In genomic region chr13:12092379-12093107, GRCm38 (mm10) we compare ENCODE assay signal across 26 mouse cellular contexts. TPM values are rescaled to one million over a fixed set of nuclear protein-coding genes. Genes with fewer than 3 reads are reported as not detected.
A peak's percentile ranks its signal among the peaks of the same experiment; 100 is the strongest.
DNase-seq lines count a peak whose midpoint lies in the region; ATAC-seq lines count a peak whose summit lies in the region.
"Had no signal": no experiment of that assay in that cellular context is flagged by ENCODE, and none has a peak within 500 bp of the region (broad histone marks: within the 10 kb centered on the region; RNA-seq: fewer than 3 reads in every experiment).

No protein-coding gene starts in this region.

- H3K4me2 ChIP-seq in heart, embryonic 15.5 days = peak overlapping the region; percentile 37
- H3K4me2 ChIP-seq in liver, embryonic 11.5 days = no peak overlapping the region
- no peak overlapping the region for H3K4me2 ChIP-seq in midbrain, embryonic 15.5 days
- H3K4me2 ChIP-seq: limb, embryonic 13.5 days; liver, embryonic 13.5 days; midbrain, embryonic 12.5 days; neural tube, embryonic 12.5 days had no signal

- intact Hi-C loops in heart, postnatal 25 days (cut with DNase I) = no loop called here

- no peaks in the 10 kb centered on the region for H3K36me3 ChIP-seq in heart, embryonic 15.5 days
- H3K36me3 ChIP-seq in liver, embryonic 11.5 days (ENCODE audit: control insufficient read depth, insufficient read depth, low read length) = no peaks in the 10 kb centered on the region
- H3K36me3 ChIP-seq in midbrain, embryonic 15.5 days (replicated peaks) = no peaks in the 10 kb centered on the region
- H3K36me3 ChIP-seq: forebrain, embryonic 10.5 days; hindbrain, embryonic 10.5 days; limb, embryonic 13.5 days; liver, embryonic 13.5 days; midbrain, embryonic 12.5 days; neural tube, embryonic 12.5 days had no signal

- H3K4me1 ChIP-seq in heart, embryonic 15.5 days (replicated peaks) = peaks cover 67% of the 10 kb centered on the region
- H3K4me1 ChIP-seq in liver, embryonic 11.5 days (replicated peaks; ENCODE audit: control insufficient read depth, insufficient read depth, low read length) = no peaks in the 10 kb centered on the region
- no peaks in the 10 kb centered on the region for H3K4me1 ChIP-seq in midbrain, embryonic 15.5 days
- H3K4me1 ChIP-seq: forebrain, embryonic 10.5 days; hindbrain, embryonic 10.5 days; limb, embryonic 13.5 days; midbrain, embryonic 12.5 days; neural tube, embryonic 12.5 days had no signal

- no peak overlapping the region for H3K4me3 ChIP-seq in heart, embryonic 15.5 days
- no peak overlapping the region for H3K4me3 ChIP-seq in liver, embryonic 11.5 days (ENCODE audit: low read depth, low read length)
- H3K4me3 ChIP-seq in midbrain, embryonic 15.5 days = no peak overlapping the region
- H3K4me3 ChIP-seq: forebrain, embryonic 10.5 days; hindbrain, embryonic 10.5 days; limb, embryonic 13.5 days; liver, embryonic 13.5 days; midbrain, embryonic 12.5 days; neural tube, embryonic 12.5 days had no signal

- DNase-seq in heart, postnatal 25 days (ENCODE audit: low spot score) = no peak
- peak; percentile 75 for DNase-seq in cerebellum, adult 11-12 months
- peak; percentile 50 for DNase-seq in cerebellum, adult 8-10 months
- DNase-seq in cerebellum, postnatal 36 days = peak; percentile 43 to 47
- DNase-seq in liver, embryonic 11.5 days (ENCODE audit: low spot score) = no peak
- DNase-seq: adrenal gland, adult 2 months; gastrocnemius, postnatal 10 days; kidney, adult 9 months; kidney, postnatal 25 days; lung, adult 2 months; retina, postnatal 1 day; thymus, postnatal 14 days had no signal

- 70% methylated on average over 11 of the region's 11 CpGs for WGBS in heart, embryonic 15.5 days
- 91% methylated on average over 11 of the region's 11 CpGs for WGBS in liver, embryonic 11.5 days
- 94% methylated on average over 11 of the region's 11 CpGs for WGBS in midbrain, embryonic 15.5 days

- no peak for ATAC-seq in heart, embryonic 15.5 days (replicated peaks; ENCODE audit: insufficient number of reproducible peaks, insufficient read depth, low FRiP score, low read depth)
- no peak for ATAC-seq in liver, embryonic 11.5 days (replicated peaks; ENCODE audit: low FRiP score)
- ATAC-seq in midbrain, embryonic 15.5 days (replicated peaks) = no peak
- ATAC-seq: forebrain, embryonic 16.5 days; hindbrain, embryonic 16.5 days; intestine, embryonic 16.5 days had no signal

- H3K9ac ChIP-seq in heart, embryonic 15.5 days = no peak overlapping the region
- no peak overlapping the region for H3K9ac ChIP-seq in liver, embryonic 11.5 days (ENCODE audit: low read depth, low read length)
- H3K9ac ChIP-seq in midbrain, embryonic 15.5 days = no peak overlapping the region
- H3K9ac ChIP-seq: limb, embryonic 13.5 days; liver, embryonic 13.5 days; midbrain, embryonic 12.5 days; neural tube, embryonic 12.5 days had no signal

- H3K27ac ChIP-seq in heart, embryonic 15.5 days = peak overlapping the region; percentile 55
- no peak overlapping the region for H3K27ac ChIP-seq in liver, embryonic 11.5 days (ENCODE audit: low read depth, low read length)
- H3K27ac ChIP-seq in midbrain, embryonic 15.5 days = no peak overlapping the region
- H3K27ac ChIP-seq: forebrain, embryonic 10.5 days; hindbrain, embryonic 10.5 days; limb, embryonic 13.5 days; liver, embryonic 13.5 days; midbrain, embryonic 12.5 days; neural tube, embryonic 12.5 days had no signal

- no peaks in the 10 kb centered on the region for H3K27me3 ChIP-seq in heart, embryonic 15.5 days
- no peaks in the 10 kb centered on the region for H3K27me3 ChIP-seq in liver, embryonic 11.5 days (replicated peaks; ENCODE audit: control insufficient read depth, insufficient read depth, low read length)
- H3K27me3 ChIP-seq in midbrain, embryonic 15.5 days (replicated peaks) = no peaks in the 10 kb centered on the region
- H3K27me3 ChIP-seq: limb, embryonic 13.5 days; liver, embryonic 13.5 days; midbrain, embryonic 12.5 days; neural tube, embryonic 12.5 days had no signal

- no peaks in the 10 kb centered on the region for H3K9me3 ChIP-seq in heart, embryonic 15.5 days (replicated peaks)
- no peaks in the 10 kb centered on the region for H3K9me3 ChIP-seq in liver, embryonic 11.5 days (ENCODE audit: control insufficient read depth, low read length)
- no peaks in the 10 kb centered on the region for H3K9me3 ChIP-seq in midbrain, embryonic 15.5 days
- H3K9me3 ChIP-seq: forebrain, embryonic 10.5 days; hindbrain, embryonic 10.5 days; limb, embryonic 13.5 days; liver, embryonic 13.5 days; midbrain, embryonic 12.5 days; neural tube, embryonic 12.5 days had no signal

RNA-seq across cellular contexts. Expression of gene Ryr2, which starts 14.2 kb away (rescaled TPM):
- 27.3 and 30.0 TPM in 2 replicates for polyA plus RNA-seq in heart, embryonic 15.5 days (2015; fragmentation: Nextera tagmentation; extraction: Ambion mirVana)
- total RNA-seq in heart, postnatal 25 days (2021) = 1,000 to 10,000 TPM in 1 of 2 experiments, 100 to 1,000 TPM in 1; 936 to 1,019 TPM
- polyA plus RNA-seq in liver, embryonic 11.5 days (2014; fragmentation: Nextera tagmentation; extraction: Ambion mirVana) = 0.38 and 0.88 TPM in 2 replicates
- polyA plus RNA-seq in midbrain, embryonic 15.5 days (2015; fragmentation: Nextera tagmentation; extraction: Ambion mirVana) = 3.5 and 4.4 TPM in 2 replicates
- total RNA-seq: granulocyte monocyte progenitor cell, adult 5-6 weeks; megakaryocyte, adult 5-6 weeks had no signal
- polyA plus RNA-seq: C2C12 had no signal

Comparison
In these comparisons a context has a peak if more than half of its experiments do, and no peak if none do; other contexts are left out.
1. DNase-seq: peak in cerebellum, adult 11-12 months (single experiment), cerebellum, adult 8-10 months (single experiment) and cerebellum, postnatal 36 days (2 of 2); none in heart, postnatal 25 days (single experiment) and liver, embryonic 11.5 days (single experiment).